Mouse (Mus musculus): ENCODE results near the gene 2410004P03Rik. TPM values are rescaled to one million over a fixed set of nuclear protein-coding genes. Genes with fewer than 3 reads are reported as not detected.

Gene 2410004P03Rik
- 1.5 and 2.9 TPM in 2 replicates for polyA plus RNA-seq (2015; fragmentation: Nextera tagmentation; extraction: Ambion mirVana)

DNA sequence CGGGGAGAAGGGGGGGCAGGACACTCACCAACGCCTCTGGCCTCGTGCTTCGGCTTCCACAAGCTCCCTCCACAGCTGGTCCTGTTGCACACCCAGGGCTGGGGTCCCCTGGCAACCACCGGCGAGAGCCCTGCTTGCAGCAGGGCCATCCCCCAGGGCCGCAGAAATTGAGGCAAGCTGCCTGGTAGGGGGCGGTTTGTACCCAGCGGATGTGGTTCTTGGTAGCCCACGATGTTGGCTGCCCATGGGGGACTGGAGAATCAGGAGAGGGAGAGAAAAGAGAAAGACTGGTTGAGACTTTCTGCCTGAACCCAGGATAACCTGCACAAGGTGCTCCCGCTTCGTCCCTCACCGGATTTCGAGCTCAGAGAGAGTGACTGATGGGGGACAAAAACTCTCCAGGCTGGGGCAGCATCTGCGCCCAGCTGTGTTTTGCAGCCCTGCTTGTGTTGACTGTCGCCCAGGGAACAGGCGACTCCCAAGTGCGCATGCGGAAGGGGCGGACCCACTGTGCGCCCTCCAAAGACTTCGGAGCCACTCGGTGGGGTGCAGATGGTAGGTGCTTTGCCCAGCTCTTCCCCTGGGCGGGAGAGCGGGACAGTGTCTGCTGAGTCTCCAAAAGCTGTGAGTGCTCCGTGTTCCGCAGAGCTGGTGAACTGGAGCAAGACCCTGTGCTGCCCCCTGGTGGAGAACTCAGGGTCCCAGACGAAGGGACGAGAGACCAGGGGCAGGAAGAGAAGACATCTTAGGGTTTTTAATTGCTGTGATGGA, at the start of gene 2410004P03Rik:
Gene 2410004P03Rik (minus strand): TSS at position 628 of the 771 bp plus-strand sequence.
- Histone ChIP-seq H3K36me3 (no peaks in the 10 kb centered on the region), H3K9ac (peak within 1 kb of the TSS; percentile 30; the same call in 1 of the 2 replicates), H3K4me1 (0 out of 2 replicates have a peak, but pooled peaks cover 6% of the 10 kb centered on the region), H3K4me2 (peak within 1 kb of the TSS; percentile 62), H3K4me3 (peak within 1 kb of the TSS; percentile 40), H3K27ac (no peak within 1 kb of the TSS), H3K27me3 (no peaks in the 10 kb centered on the region), H3K9me3 (no peaks in the 10 kb centered on the region)
- ATAC-seq (ENCODE audit: borderline replicate concordance, extremely low read depth, low FRiP score, low TSS enrichment) = peak; percentile 71; the same call in 1 of the 2 replicates
- WGBS = 6% methylated on average over 29 of the region's 29 CpGs

DNA sequence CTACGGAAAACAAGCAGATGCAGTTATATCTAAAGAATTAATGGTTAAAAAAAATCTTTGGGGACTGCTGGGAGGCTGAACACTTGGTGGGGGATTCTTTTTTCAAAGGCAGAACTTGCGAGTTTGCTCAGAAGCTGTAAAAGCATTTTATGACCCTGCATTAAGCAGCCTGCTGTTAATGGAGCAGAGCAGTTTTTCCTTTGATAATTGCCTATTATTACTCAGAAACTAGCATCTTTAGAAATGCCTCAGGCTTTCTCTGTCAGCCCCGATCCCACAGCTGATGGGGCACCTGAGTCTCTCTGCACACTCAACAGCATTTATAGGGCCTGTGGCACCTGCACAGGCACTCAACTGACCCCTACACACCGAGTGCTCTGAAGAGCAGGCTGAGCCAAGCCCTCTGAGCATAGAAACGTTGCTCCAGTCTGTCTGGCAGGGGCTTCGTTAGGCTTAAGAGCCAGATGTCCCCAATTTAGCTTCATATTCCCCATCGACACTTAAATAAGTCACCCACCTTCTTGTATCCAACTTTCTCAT, 49.7 kb upstream of the 2410004P03Rik start:
- no peaks in the 10 kb centered on the region for H3K4me1 ChIP-seq
- ATAC-seq (ENCODE audit: borderline replicate concordance, extremely low read depth, low FRiP score, low TSS enrichment) = no peak
- no peak overlapping the region for H3K9ac ChIP-seq
- 59% methylated on average over 7 of the region's 7 CpGs for WGBS
- H3K36me3 ChIP-seq = no peaks in the 10 kb centered on the region
- no peaks in the 10 kb centered on the region for H3K9me3 ChIP-seq
- no peak overlapping the region for H3K4me2 ChIP-seq
- H3K27ac ChIP-seq = no peak overlapping the region
- no peaks in the 10 kb centered on the region for H3K27me3 ChIP-seq
- no peak overlapping the region for H3K4me3 ChIP-seq

DNA sequence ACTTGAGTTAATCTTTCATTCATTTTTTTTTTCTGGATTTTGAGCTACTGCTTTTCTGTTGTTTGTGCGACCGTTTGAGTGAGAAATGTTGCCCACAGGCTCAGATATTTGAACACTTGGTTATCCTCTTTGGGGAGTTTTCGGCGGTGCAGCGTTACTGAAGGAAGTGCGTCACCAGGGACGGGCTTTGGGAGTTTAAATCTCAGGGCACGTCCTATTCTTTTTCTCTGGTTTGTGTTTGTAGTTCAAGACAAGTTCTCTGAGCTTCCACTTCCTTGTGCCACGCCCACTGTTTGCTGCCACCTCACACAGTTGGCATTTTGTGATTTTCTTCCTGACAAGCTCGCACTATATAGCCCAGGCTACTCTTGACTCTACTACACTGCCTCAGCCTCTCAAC, 47.0 kb upstream of the 2410004P03Rik start:
- H3K36me3 ChIP-seq = no peaks in the 10 kb centered on the region
- WGBS = 65% methylated on average over 10 of the region's 10 CpGs
- H3K9ac ChIP-seq = no peak overlapping the region
- no peaks in the 10 kb centered on the region for H3K27me3 ChIP-seq
- H3K9me3 ChIP-seq = no peaks in the 10 kb centered on the region
- H3K4me1 ChIP-seq = no peaks in the 10 kb centered on the region
- H3K4me2 ChIP-seq = no peak overlapping the region
- no peak overlapping the region for H3K4me3 ChIP-seq
- no peak for ATAC-seq (ENCODE audit: borderline replicate concordance, extremely low read depth, low FRiP score, low TSS enrichment)
- no peak overlapping the region for H3K27ac ChIP-seq

DNA sequence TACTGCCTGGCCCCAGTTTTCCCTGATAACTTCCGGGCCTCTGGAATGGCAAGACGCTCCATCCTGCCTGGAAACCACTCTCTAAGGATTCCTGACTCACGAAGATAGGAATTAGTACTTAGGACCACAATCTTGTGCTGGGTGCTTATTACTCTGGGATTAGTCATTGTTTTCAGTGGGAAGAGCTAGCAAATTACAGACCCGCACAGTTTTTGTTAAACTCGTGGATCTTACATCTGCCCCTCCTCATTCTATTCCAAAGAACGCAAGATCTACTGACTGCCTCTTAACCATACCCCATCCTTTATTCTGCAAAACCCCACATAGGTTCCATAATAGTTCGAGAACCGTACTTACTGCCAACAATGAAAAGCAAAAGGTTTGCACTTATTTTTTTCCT, 45.6 kb upstream of the 2410004P03Rik start:
- Histone ChIP-seq H3K4me3 (no peak overlapping the region), H3K4me2 (no peak overlapping the region), H3K27me3 (no peaks in the 10 kb centered on the region), H3K9ac (no peak overlapping the region), H3K9me3 (no peaks in the 10 kb centered on the region), H3K4me1 (no peaks in the 10 kb centered on the region), H3K27ac (no peak overlapping the region), H3K36me3 (no peaks in the 10 kb centered on the region)
- 79% methylated on average over 8 of the region's 8 CpGs for WGBS
- no peak for ATAC-seq (ENCODE audit: borderline replicate concordance, extremely low read depth, low FRiP score, low TSS enrichment)

DNA sequence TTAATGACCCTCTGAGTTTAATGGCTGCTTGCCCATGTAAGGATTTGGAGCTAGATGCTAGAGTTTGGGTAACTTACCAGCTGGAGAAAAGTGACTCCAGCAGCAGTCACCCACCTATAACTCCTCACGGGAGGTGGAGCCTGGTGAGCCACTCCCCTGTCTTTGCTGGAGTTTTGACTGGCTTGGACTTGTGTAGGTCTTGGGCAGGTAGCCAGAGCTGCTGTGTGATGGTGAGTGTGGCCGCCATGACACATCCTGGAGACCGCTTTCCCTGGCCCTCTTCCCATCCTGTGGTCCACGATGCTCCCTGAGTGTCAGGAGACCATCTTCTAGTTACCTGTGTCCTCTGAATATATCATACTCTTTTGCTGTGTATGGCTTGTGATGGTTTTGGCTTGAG, 44.2 kb upstream of the 2410004P03Rik start:
- WGBS = 82% methylated on average over 4 of the region's 4 CpGs
- Histone ChIP-seq H3K9ac (no peak overlapping the region), H3K36me3 (no peaks in the 10 kb centered on the region), H3K27me3 (no peaks in the 10 kb centered on the region), H3K9me3 (no peaks in the 10 kb centered on the region), H3K4me3 (no peak overlapping the region), H3K4me1 (no peaks in the 10 kb centered on the region), H3K4me2 (no peak overlapping the region), H3K27ac (no peak overlapping the region)
- ATAC-seq (ENCODE audit: borderline replicate concordance, extremely low read depth, low FRiP score, low TSS enrichment) = no peak

DNA sequence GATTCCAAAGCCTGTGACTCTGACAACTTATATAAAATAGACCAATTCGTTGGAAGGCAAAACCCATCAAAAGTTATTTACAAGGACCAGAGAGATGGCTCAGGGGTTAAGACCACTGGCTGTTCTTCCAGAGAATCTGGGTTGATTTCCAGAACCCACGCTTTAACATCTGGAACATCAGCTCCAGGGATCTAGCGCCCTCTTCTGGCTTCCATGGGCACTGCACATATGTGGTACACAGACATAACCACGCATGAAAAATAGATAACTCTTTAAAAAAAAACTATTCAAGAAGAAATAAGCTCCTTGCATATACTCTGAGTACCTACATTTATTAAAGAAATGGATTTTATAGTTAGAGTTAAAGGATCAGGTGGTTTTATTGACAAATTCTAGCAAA, 43.2 kb upstream of the 2410004P03Rik start:
- Histone ChIP-seq H3K9ac (no peak overlapping the region), H3K27me3 (no peaks in the 10 kb centered on the region), H3K27ac (no peak overlapping the region), H3K4me1 (no peaks in the 10 kb centered on the region), H3K4me2 (no peak overlapping the region), H3K4me3 (no peak overlapping the region), H3K9me3 (no peaks in the 10 kb centered on the region), H3K36me3 (no peaks in the 10 kb centered on the region)
- WGBS = 53% methylated on average over 4 of the region's 4 CpGs
- no peak for ATAC-seq (ENCODE audit: borderline replicate concordance, extremely low read depth, low FRiP score, low TSS enrichment)

DNA sequence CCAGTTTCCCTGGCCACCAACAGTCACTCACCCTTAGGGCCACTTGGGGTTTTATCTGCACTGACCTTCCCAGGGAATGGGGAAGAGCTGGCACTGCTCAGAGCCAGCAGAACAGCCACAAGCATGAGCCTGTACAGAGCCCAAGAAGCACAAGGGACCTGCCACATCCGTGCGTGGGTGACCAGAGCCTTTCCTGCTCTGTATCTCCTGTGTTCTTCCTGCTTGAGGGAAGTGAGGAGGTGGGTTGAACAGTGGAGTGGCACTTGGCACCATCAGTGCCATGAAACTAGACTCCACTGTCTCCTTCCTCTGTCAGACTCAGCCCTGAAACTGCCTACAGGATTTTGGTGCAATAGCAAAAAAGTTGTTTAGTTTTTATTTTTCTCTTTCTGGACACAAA, 41.1 kb upstream of the 2410004P03Rik start:
- Histone ChIP-seq H3K9me3 (no peaks in the 10 kb centered on the region), H3K9ac (no peak overlapping the region), H3K4me2 (no peak overlapping the region), H3K27ac (no peak overlapping the region), H3K36me3 (no peaks in the 10 kb centered on the region), H3K4me1 (no peaks in the 10 kb centered on the region), H3K27me3 (no peaks in the 10 kb centered on the region), H3K4me3 (no peak overlapping the region)
- ATAC-seq (ENCODE audit: borderline replicate concordance, extremely low read depth, low FRiP score, low TSS enrichment) = no peak
- WGBS = 60% methylated on average over 2 of the region's 2 CpGs

DNA sequence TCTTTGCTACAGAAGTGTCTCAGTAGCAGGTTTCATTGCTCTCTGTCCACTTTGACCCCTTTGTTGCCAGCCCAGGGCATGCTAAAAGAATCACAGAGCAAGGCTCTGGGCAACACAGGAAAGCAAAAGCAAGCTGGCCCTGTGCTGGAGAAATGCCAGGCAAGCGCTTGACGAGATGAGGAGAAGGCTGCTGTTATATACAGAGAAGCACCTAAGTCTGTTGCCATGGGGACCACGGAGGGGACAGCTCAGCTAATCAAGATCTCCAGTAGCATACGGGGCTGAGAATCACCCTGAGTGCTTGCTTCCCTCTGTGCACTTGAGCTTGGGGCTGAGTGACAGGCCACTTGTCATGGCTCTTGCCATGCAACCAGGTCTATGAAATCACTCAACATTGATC, 39.5 kb upstream of the 2410004P03Rik start:
- no peak for ATAC-seq (ENCODE audit: borderline replicate concordance, extremely low read depth, low FRiP score, low TSS enrichment)
- H3K4me2 ChIP-seq = no peak overlapping the region
- H3K4me1 ChIP-seq = no peaks in the 10 kb centered on the region
- no peaks in the 10 kb centered on the region for H3K27me3 ChIP-seq
- no peak overlapping the region for H3K9ac ChIP-seq
- H3K9me3 ChIP-seq = no peaks in the 10 kb centered on the region
- no peak overlapping the region for H3K27ac ChIP-seq
- H3K4me3 ChIP-seq = no peak overlapping the region
- 30% methylated on average over 4 of the region's 4 CpGs for WGBS
- H3K36me3 ChIP-seq = no peaks in the 10 kb centered on the region

DNA sequence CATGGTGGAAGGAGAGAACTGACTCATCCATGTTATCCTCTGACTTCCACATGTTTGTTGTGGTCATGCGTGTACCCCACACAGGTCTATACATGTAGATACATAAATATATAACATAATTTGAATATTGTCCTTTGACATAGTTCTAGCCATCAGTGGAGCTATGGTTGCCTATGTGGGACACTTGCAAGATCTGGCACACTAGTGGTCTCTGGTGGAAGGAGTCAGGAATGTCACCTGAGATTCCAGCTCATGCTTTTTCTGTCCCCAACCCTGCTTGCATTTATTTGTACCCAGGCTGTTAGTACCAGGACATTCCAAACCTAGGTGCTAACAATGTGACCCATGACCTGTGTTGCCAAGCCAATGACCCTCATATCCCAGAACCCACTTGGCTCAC, 38.3 kb upstream of the 2410004P03Rik start:
- no peak overlapping the region for H3K27ac ChIP-seq
- H3K36me3 ChIP-seq = no peaks in the 10 kb centered on the region
- no peak; the same call in 1 of the 2 replicates for ATAC-seq (ENCODE audit: borderline replicate concordance, extremely low read depth, low FRiP score, low TSS enrichment)
- no peaks in the 10 kb centered on the region for H3K4me1 ChIP-seq
- no peak overlapping the region for H3K4me3 ChIP-seq
- H3K4me2 ChIP-seq = no peak overlapping the region
- no peaks in the 10 kb centered on the region for H3K9me3 ChIP-seq
- H3K9ac ChIP-seq = no peak overlapping the region
- 82% methylated on average over 1 of the region's 1 CpGs for WGBS
- no peaks in the 10 kb centered on the region for H3K27me3 ChIP-seq

DNA sequence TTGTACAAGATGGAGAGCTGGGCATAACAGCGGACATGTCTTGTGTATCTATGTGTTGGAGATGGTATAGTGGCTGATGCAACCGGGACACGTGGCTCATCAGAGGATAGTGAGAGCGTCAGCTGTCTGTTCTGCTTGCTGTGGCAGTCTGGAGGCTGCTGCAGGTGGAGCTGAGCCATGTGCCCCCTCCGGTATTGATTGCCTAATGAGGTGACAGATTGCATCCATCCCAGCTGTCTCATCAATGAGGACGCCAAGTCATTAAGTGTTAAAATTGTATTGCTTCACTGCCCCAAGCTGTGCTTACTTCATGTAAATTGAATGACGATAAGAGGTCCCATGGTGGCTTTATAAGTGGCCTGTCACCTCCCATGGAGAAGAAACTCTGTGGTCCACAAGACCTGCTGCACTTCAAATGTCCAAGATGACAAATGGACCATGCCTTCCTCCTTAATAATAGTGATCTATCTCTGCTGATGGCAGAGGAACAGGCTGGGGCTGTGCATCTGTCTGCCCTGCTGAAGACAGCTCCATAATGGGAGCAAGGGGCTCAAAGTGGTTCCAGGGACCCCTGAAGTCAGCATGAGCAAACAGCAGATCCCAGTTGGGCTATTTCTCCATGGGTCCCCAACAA, 37.6 kb upstream of the 2410004P03Rik start:
- H3K9me3 ChIP-seq = no peaks in the 10 kb centered on the region
- H3K27ac ChIP-seq = no peak overlapping the region
- no peak overlapping the region for H3K9ac ChIP-seq
- 58% methylated on average over 7 of the region's 7 CpGs for WGBS
- H3K4me3 ChIP-seq = no peak overlapping the region
- H3K27me3 ChIP-seq = no peaks in the 10 kb centered on the region
- ATAC-seq (ENCODE audit: borderline replicate concordance, extremely low read depth, low FRiP score, low TSS enrichment) = no peak
- no peak overlapping the region for H3K4me2 ChIP-seq
- no peaks in the 10 kb centered on the region for H3K4me1 ChIP-seq
- H3K36me3 ChIP-seq = no peaks in the 10 kb centered on the region

DNA sequence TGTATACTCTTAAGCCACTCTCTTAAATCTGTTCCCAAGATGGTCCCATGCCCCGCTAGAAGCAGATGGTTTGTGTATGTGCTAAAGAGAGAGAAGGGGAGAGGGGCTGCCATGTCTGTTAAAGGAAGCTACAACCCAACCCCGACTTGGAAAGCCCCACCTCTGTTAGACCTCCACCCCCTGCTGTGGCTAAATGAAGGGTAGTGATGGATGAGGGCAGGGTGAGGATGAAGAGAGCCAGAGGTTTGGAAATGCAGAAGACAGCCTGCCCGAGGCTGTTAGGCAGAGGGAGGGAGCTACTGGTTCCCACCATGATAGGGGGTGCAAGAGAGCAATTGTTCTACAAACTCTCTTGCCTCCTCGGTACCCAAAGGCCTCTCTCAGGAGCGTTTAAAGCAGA, 31.8 kb upstream of the 2410004P03Rik start:
- Histone ChIP-seq H3K9ac (no peak overlapping the region), H3K27ac (no peak overlapping the region), H3K36me3 (no peaks in the 10 kb centered on the region), H3K4me3 (no peak overlapping the region), H3K27me3 (no peaks in the 10 kb centered on the region), H3K4me1 (0 out of 2 replicates have a peak, but pooled peaks cover 6% of the 10 kb centered on the region), H3K4me2 (no peak overlapping the region), H3K9me3 (no peaks in the 10 kb centered on the region)
- WGBS = 41% methylated on average over 5 of the region's 5 CpGs
- ATAC-seq (ENCODE audit: borderline replicate concordance, extremely low read depth, low FRiP score, low TSS enrichment) = no peak

DNA sequence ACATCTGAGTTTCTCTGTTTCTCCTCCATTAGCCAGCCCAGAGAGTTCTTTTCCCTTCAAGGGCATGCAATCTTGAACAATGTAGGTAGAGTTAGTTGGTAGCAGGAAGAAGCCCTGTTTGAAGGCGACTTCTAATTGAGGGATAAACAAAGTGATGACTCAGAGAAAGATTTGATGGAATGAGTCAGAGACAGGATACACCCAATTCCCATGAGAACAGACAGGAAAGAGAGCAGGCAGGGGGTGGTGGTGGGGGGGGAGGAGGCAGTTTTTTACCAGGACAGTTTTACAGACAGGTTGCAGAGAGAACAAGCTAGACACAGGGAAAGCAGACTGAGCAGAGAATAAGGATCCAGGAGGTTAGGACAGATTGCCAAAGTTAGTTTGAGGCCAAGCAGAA, 29.0 kb upstream of the 2410004P03Rik start:
- no peak overlapping the region for H3K27ac ChIP-seq
- H3K9me3 ChIP-seq = no peaks in the 10 kb centered on the region
- no peak for ATAC-seq (ENCODE audit: borderline replicate concordance, extremely low read depth, low FRiP score, low TSS enrichment)

More for the DNA sequence above, 29.0 kb upstream of the 2410004P03Rik start:
- Histone ChIP-seq H3K4me2 (no peak overlapping the region), H3K27me3 (no peaks in the 10 kb centered on the region), H3K36me3 (no peaks in the 10 kb centered on the region), H3K9ac (no peak overlapping the region), H3K4me1 (0 out of 2 replicates have a peak, but pooled peaks cover 9% of the 10 kb centered on the region), H3K4me3 (no peak overlapping the region)
- WGBS = 29% methylated on average over 1 of the region's 1 CpGs
